Mouse (Mus musculus): ENCODE measurements at regions not wholly inside any gene's neighbourhood (a gene's known extent, or its start where the extent isn't known, plus 50 kb on each side); places are given as distances from the start of the nearest gene placed in this dataset.

- no peak for DNase-seq (ENCODE audit: low spot score in 2 of 2)
Observed at GRCm38 (mm10) chr1:120910801-120911200, 308.6 kb downstream of the En1 start.

- no peak for DNase-seq (ENCODE audit: low spot score in 2 of 2)
Observed at GRCm38 (mm10) chr1:120911962-120912670, 309.9 kb downstream of the En1 start.

- no peak for DNase-seq (ENCODE audit: low spot score in 2 of 2)
Observed at GRCm38 (mm10) chr1:120921540-120921939, 319.3 kb downstream of the En1 start.

- DNase-seq (ENCODE audit: low spot score in 2 of 2), result no peak
Observed at GRCm38 (mm10) chr1:120925271-120925670, 323.1 kb downstream of the En1 start.

- no peak for DNase-seq (ENCODE audit: low spot score in 2 of 2)
Observed at GRCm38 (mm10) chr1:120930141-120930540, 327.9 kb downstream of the En1 start.

GRCm38 (mm10) chr1:120935321-120935720 is 333.1 kb downstream of the En1 start:
- no peak for DNase-seq (ENCODE audit: low spot score in 2 of 2)

- DNase-seq (ENCODE audit: low spot score in 2 of 2), result no peak
Observed at GRCm38 (mm10) chr1:120943711-120944110, 341.5 kb downstream of the En1 start.

- DNase-seq (ENCODE audit: low spot score in 2 of 2), result no peak
Observed at GRCm38 (mm10) chr1:120946349-120946748, 344.1 kb downstream of the En1 start.

GRCm38 (mm10) chr1:120961235-120961634 is 359.0 kb downstream of the En1 start:
- no peak for DNase-seq (ENCODE audit: low spot score in 2 of 2)

GRCm38 (mm10) chr1:120961984-120962383 is 359.8 kb downstream of the En1 start:
- DNase-seq (ENCODE audit: low spot score in 2 of 2), result no peak

GRCm38 (mm10) chr1:120963477-120964178 is 361.4 kb downstream of the En1 start:
- DNase-seq (ENCODE audit: low spot score in 2 of 2), result no peak

- DNase-seq (ENCODE audit: low spot score in 2 of 2), result no peak
Observed at GRCm38 (mm10) chr1:120964179-120964517, 361.9 kb downstream of the En1 start.

GRCm38 (mm10) chr1:120966132-120966531 is 363.9 kb downstream of the En1 start:
- no peak for DNase-seq (ENCODE audit: low spot score in 2 of 2)

- DNase-seq (ENCODE audit: low spot score in 2 of 2), result no peak
Observed at GRCm38 (mm10) chr1:120974661-120975060, 357.7 kb downstream of the Insig2 start.

- DNase-seq (ENCODE audit: low spot score in 2 of 2), result no peak
Observed at GRCm38 (mm10) chr1:121004535-121004934, 327.9 kb downstream of the Insig2 start.

GRCm38 (mm10) chr1:121005198-121005597 is 327.2 kb downstream of the Insig2 start:
- no peak for DNase-seq (ENCODE audit: low spot score in 2 of 2)

- no peak for DNase-seq (ENCODE audit: low spot score in 2 of 2)
Observed at GRCm38 (mm10) chr1:121012126-121012525, 320.3 kb downstream of the Insig2 start.

GRCm38 (mm10) chr1:121013839-121014503 is 318.4 kb downstream of the Insig2 start:
- DNase-seq (ENCODE audit: low spot score in 2 of 2), result no peak

- no peak for DNase-seq (ENCODE audit: low spot score in 2 of 2)
Observed at GRCm38 (mm10) chr1:121029375-121029774, 303.0 kb downstream of the Insig2 start.

GRCm38 (mm10) chr1:121034761-121035393 is 297.5 kb downstream of the Insig2 start:
- no peak for DNase-seq (ENCODE audit: low spot score in 2 of 2)

GRCm38 (mm10) chr1:121046581-121046980 is 285.8 kb downstream of the Insig2 start:
- DNase-seq (ENCODE audit: low spot score in 2 of 2), result no peak

- DNase-seq (ENCODE audit: low spot score in 2 of 2), result no peak
Observed at GRCm38 (mm10) chr1:121047406-121047805, 285.0 kb downstream of the Insig2 start.
